ENCODE assay signal across 31 mouse cellular contexts in genomic region chr11:90452134-90452533, GRCm38 (mm10).
DNase-seq lines count a peak whose midpoint lies in the region; ATAC-seq and TF ChIP-seq lines count a peak whose summit lies in the region.
"Had no signal": no experiment of that assay in that cellular context is flagged by ENCODE, and none has a peak within 500 bp of the region (broad histone marks: within the 10 kb centered on the region; RNA-seq: fewer than 3 reads in every experiment).

No protein-coding gene starts in this region.

- H3K4me3 ChIP-seq in forebrain, postnatal 0 days (ENCODE audit: low read depth, low read length) = no peak overlapping the region
- no peak overlapping the region for H3K4me3 ChIP-seq in forebrain, embryonic 15.5 days
- H3K4me3 ChIP-seq in hindbrain, postnatal 0 days (ENCODE audit: low read length) = no peak overlapping the region
- no peak overlapping the region for H3K4me3 ChIP-seq in hindbrain, embryonic 10.5 days
- H3K4me3 ChIP-seq: embryonic facial prominence, embryonic 15.5 days; forebrain, embryonic 13.5 days; gastrocnemius, adult 2 months; heart, adult 2 months; heart, embryonic 12.5 days; intestine, embryonic 15.5 days; liver, embryonic 12.5 days; neural tube, embryonic 15.5 days had no signal

- WGBS in forebrain, postnatal 0 days = 64% methylated on average over 3 of the region's 3 CpGs
- WGBS in forebrain, embryonic 15.5 days = 71% methylated on average over 3 of the region's 3 CpGs
- WGBS in hindbrain, postnatal 0 days = 44% methylated on average over 3 of the region's 3 CpGs
- WGBS in hindbrain, embryonic 10.5 days = 65% methylated on average over 3 of the region's 3 CpGs

- no peaks in the 10 kb centered on the region for H3K27me3 ChIP-seq in forebrain, postnatal 0 days (ENCODE audit: insufficient read depth, low read length)
- no peaks in the 10 kb centered on the region for H3K27me3 ChIP-seq in forebrain, embryonic 15.5 days
- H3K27me3 ChIP-seq in hindbrain, postnatal 0 days (ENCODE audit: insufficient read depth, low read length) = no peaks in the 10 kb centered on the region
- no peaks in the 10 kb centered on the region for H3K27me3 ChIP-seq in hindbrain, embryonic 10.5 days (ENCODE audit: insufficient read depth, poor library complexity, severe bottlenecking)
- H3K27me3 ChIP-seq: embryonic facial prominence, embryonic 15.5 days; forebrain, embryonic 13.5 days; heart, embryonic 12.5 days; intestine, embryonic 15.5 days; liver, embryonic 12.5 days; neural tube, embryonic 15.5 days had no signal

- H3K4me1 ChIP-seq in forebrain, postnatal 0 days (ENCODE audit: insufficient read depth) = no peaks in the 10 kb centered on the region
- H3K4me1 ChIP-seq in forebrain, embryonic 15.5 days = peaks cover 5% of the 10 kb centered on the region
- H3K4me1 ChIP-seq in hindbrain, postnatal 0 days (ENCODE audit: insufficient read depth, low read length) = peaks cover 5% of the 10 kb centered on the region; the same call in 1 of the 2 replicates
- H3K4me1 ChIP-seq in hindbrain, embryonic 10.5 days (replicated peaks) = no peaks in the 10 kb centered on the region
- H3K4me1 ChIP-seq: forebrain, embryonic 13.5 days; heart, embryonic 12.5 days; intestine, embryonic 15.5 days; liver, embryonic 12.5 days had no signal

- no peak overlapping the region for H3K4me2 ChIP-seq in forebrain, postnatal 0 days (ENCODE audit: low read depth)
- H3K4me2 ChIP-seq in forebrain, embryonic 15.5 days (replicated peaks) = no peak overlapping the region
- H3K4me2 ChIP-seq in hindbrain, postnatal 0 days (ENCODE audit: low read depth, low read length) = no peak overlapping the region
- H3K4me2 ChIP-seq: embryonic facial prominence, embryonic 15.5 days; forebrain, embryonic 13.5 days; heart, embryonic 12.5 days; intestine, embryonic 15.5 days; liver, embryonic 12.5 days; neural tube, embryonic 15.5 days had no signal

- no peak for TF ChIP-seq CTCF in forebrain, postnatal 0 days (IDR thresholded peaks at IDR 0.05; ENCODE audit: low read depth)
- no peak for TF ChIP-seq CTCF in hindbrain, postnatal 0 days (IDR thresholded peaks at IDR 0.05; ENCODE audit: low read depth)

- peak; percentile 33 for DNase-seq in forebrain, postnatal 0 days
- peak; percentile 48 for DNase-seq in hindbrain, postnatal 0 days (ENCODE audit: low spot score)
- no peak for DNase-seq in hindbrain, embryonic 10.5 days (ENCODE audit: low spot score)
- DNase-seq in retina, embryonic 14.5 days (ENCODE audit: low spot score) = peak; percentile 11
- no peak for DNase-seq in retina, postnatal 1 day
- no peak for DNase-seq in cerebellum, adult 9-10 months
- DNase-seq in Muller cell, postnatal 12 days (ENCODE audit: inconsistent ontology term) = no peak
- DNase-seq: adrenal gland, adult 8-10 months; cerebellum, adult 8-10 months; cerebellum, postnatal 36 days; gastrocnemius, adult 2 months; gastrocnemius, postnatal 36 days; heart, adult 2 months; kidney, adult 2 months; kidney, postnatal 4 days; layer of hippocampus, postnatal 36 days; left cerebral cortex, postnatal 4 days; liver, postnatal 0 days; spleen, adult 18-20 months; thymus, postnatal 14 days had no signal

- H3K9ac ChIP-seq in forebrain, postnatal 0 days = no peak overlapping the region
- no peak overlapping the region for H3K9ac ChIP-seq in forebrain, embryonic 15.5 days (replicated peaks)
- H3K9ac ChIP-seq in hindbrain, postnatal 0 days (replicated peaks; ENCODE audit: low read length) = no peak overlapping the region
- H3K9ac ChIP-seq: embryonic facial prominence, embryonic 15.5 days; forebrain, embryonic 13.5 days; heart, embryonic 12.5 days; intestine, embryonic 15.5 days; liver, embryonic 12.5 days; liver, postnatal 0 days; neural tube, embryonic 15.5 days had no signal

- H3K27ac ChIP-seq in forebrain, postnatal 0 days (ENCODE audit: low read depth, low read length) = no peak overlapping the region
- H3K27ac ChIP-seq in forebrain, embryonic 15.5 days (replicated peaks) = no peak overlapping the region
- H3K27ac ChIP-seq in hindbrain, postnatal 0 days = no peak overlapping the region
- H3K27ac ChIP-seq in hindbrain, embryonic 10.5 days = no peak overlapping the region
- H3K27ac ChIP-seq: forebrain, embryonic 13.5 days; gastrocnemius, adult 2 months; heart, adult 2 months; intestine, embryonic 15.5 days; kidney, postnatal 0 days; liver, embryonic 12.5 days; macrophage had no signal

- no peak; the same call in 1 of the 2 replicates for ATAC-seq in forebrain, postnatal 0 days
- no peak for ATAC-seq in forebrain, embryonic 15.5 days (replicated peaks)
- no peak for ATAC-seq in hindbrain, postnatal 0 days
- ATAC-seq: activated CD4-positive, CD25-positive, alpha-beta regulatory T cell, adult 4 months; forebrain, embryonic 13.5 days; intestine, embryonic 15.5 days; liver, embryonic 12.5 days; liver, postnatal 0 days; lung, postnatal 0 days had no signal

- no peaks in the 10 kb centered on the region for H3K36me3 ChIP-seq in forebrain, postnatal 0 days (ENCODE audit: insufficient read depth)
- no peaks in the 10 kb centered on the region for H3K36me3 ChIP-seq in forebrain, embryonic 15.5 days
- no peaks in the 10 kb centered on the region for H3K36me3 ChIP-seq in hindbrain, postnatal 0 days (ENCODE audit: insufficient read depth, low read length)
- H3K36me3 ChIP-seq in hindbrain, embryonic 10.5 days = no peaks in the 10 kb centered on the region
- H3K36me3 ChIP-seq: embryonic facial prominence, embryonic 15.5 days; heart, embryonic 12.5 days; intestine, embryonic 15.5 days; liver, embryonic 12.5 days; neural tube, embryonic 15.5 days had no signal

- H3K9me3 ChIP-seq in forebrain, postnatal 0 days (ENCODE audit: low read length) = no peaks in the 10 kb centered on the region
- no peaks in the 10 kb centered on the region for H3K9me3 ChIP-seq in forebrain, embryonic 15.5 days
- H3K9me3 ChIP-seq in hindbrain, postnatal 0 days (ENCODE audit: low read length) = no peaks in the 10 kb centered on the region
- no peaks in the 10 kb centered on the region for H3K9me3 ChIP-seq in hindbrain, embryonic 10.5 days
- H3K9me3 ChIP-seq: embryonic facial prominence, embryonic 15.5 days; forebrain, embryonic 13.5 days; heart, embryonic 12.5 days; intestine, embryonic 15.5 days; liver, embryonic 12.5 days; neural tube, embryonic 15.5 days had no signal

Comparison
In these comparisons a context has a peak if more than half of its experiments do, and no peak if none do; other contexts are left out.
1. DNase-seq: peak in forebrain, postnatal 0 days (single experiment), hindbrain, postnatal 0 days (single experiment) and retina, embryonic 14.5 days (single experiment); none in hindbrain, embryonic 10.5 days (single experiment), retina, postnatal 1 day (single experiment), cerebellum, adult 9-10 months (single experiment) and Muller cell, postnatal 12 days (single experiment).